In the genomic region with DNA sequence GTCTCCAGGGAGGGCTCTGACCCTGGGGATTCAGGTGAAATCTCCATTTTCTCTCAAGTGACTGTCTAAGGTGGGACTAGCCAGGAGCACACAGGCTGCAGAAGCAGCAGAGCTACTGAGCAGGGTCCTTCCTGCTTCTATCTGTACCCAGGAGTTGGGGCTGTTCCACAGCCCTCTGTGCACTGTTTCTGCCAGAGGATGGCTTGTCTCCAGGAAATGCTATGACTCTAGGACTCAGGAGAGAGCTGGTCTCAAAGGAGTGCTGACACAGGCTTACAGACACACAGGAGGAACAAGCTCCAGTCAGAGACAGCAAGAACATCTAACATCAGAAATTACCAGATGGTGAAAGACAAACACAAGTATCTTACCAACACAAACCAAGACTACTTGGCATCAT, we compare ENCODE assay signal across 24 mouse cellular contexts.
A peak's percentile ranks its signal among the peaks of the same experiment; 100 is the strongest.
DNase-seq lines count a peak whose midpoint lies in the region; ATAC-seq and TF ChIP-seq lines count a peak whose summit lies in the region.
"Had no signal": no experiment of that assay in that cellular context is flagged by ENCODE, and none has a peak within 500 bp of the region (broad histone marks: within the 10 kb centered on the region; RNA-seq: fewer than 3 reads in every experiment).

No protein-coding gene starts in this region.

- no peak for TF ChIP-seq CTCF in heart, adult 2 months (IDR thresholded peaks at IDR 0.05)

- peak in 1 of 2 experiments; percentile 56 for DNase-seq in heart, adult 2 months
- peak; percentile 7 for DNase-seq in kidney, postnatal 10 days
- no peak for DNase-seq in kidney, adult 18-20 months
- peak; percentile 58 to 67 for DNase-seq in heart, postnatal 10 days
- peak; percentile 33 to 36 for DNase-seq in kidney, postnatal 36 days
- DNase-seq: cerebellum, adult 18-20 months; cerebellum, postnatal 25 days; gastrocnemius, adult 2 months; lung, postnatal 36 days; midbrain, embryonic 14.5 days; right cerebral cortex, postnatal 14 days; thymus, adult 2 months; thymus, postnatal 4 days had no signal

- H3K9me3 ChIP-seq in heart, embryonic 11.5 days (replicated peaks; ENCODE audit: control insufficient read depth, low read length): no peaks in the 10 kb centered on the region
- H3K9me3 ChIP-seq: embryonic facial prominence, embryonic 12.5 days; hindbrain, embryonic 13.5 days; liver, embryonic 15.5 days; lung, embryonic 15.5 days; neural tube, embryonic 12.5 days had no signal

- peak overlapping the region; percentile 76 for H3K27ac ChIP-seq in heart, adult 2 months
- H3K27ac ChIP-seq in heart, embryonic 11.5 days (ENCODE audit: low read depth, low read length): no peak overlapping the region
- H3K27ac ChIP-seq: embryonic facial prominence, embryonic 12.5 days; gastrocnemius, adult 2 months; hindbrain, embryonic 13.5 days; liver, embryonic 15.5 days; lung, embryonic 15.5 days; neural tube, embryonic 12.5 days; stomach, postnatal 0 days had no signal

- TF ChIP-seq EP300 in heart, adult 2 months (IDR thresholded peaks at IDR 0.05; ENCODE audit: insufficient read depth, low read depth, low read length): no peak

- H3K4me2 ChIP-seq in heart, embryonic 11.5 days: no peak overlapping the region
- H3K4me2 ChIP-seq: embryonic facial prominence, embryonic 12.5 days; hindbrain, embryonic 13.5 days; liver, embryonic 15.5 days; lung, embryonic 15.5 days; neural tube, embryonic 12.5 days had no signal

- ATAC-seq in heart, embryonic 11.5 days (replicated peaks; ENCODE audit: insufficient number of reproducible peaks, low FRiP score, low TSS enrichment): no peak
- no peak for ATAC-seq in granulocyte monocyte progenitor cell, adult 5-6 weeks (replicated peaks; ENCODE audit: poor library complexity, severe bottlenecking)
- ATAC-seq: activated CD4-positive, CD25-positive, alpha-beta regulatory T cell, adult 4 months; inflammation-experienced regulatory T-cells, adult 6 months had no signal

- no peaks in the 10 kb centered on the region for H3K27me3 ChIP-seq in heart, adult 2 months (ENCODE audit: control insufficient read depth, insufficient read depth, low read length)
- H3K27me3 ChIP-seq in heart, embryonic 11.5 days (ENCODE audit: control insufficient read depth, insufficient read depth, low read length): no peaks in the 10 kb centered on the region
- H3K27me3 ChIP-seq: embryonic facial prominence, embryonic 12.5 days; hindbrain, embryonic 13.5 days; liver, embryonic 15.5 days; lung, embryonic 15.5 days; megakaryocyte, embryonic 14.5 days; neural tube, embryonic 12.5 days had no signal

- H3K4me3 ChIP-seq in heart, adult 2 months: no peak overlapping the region
- H3K4me3 ChIP-seq in heart, embryonic 11.5 days (ENCODE audit: low read depth, low read length): no peak overlapping the region
- H3K4me3 ChIP-seq: embryonic facial prominence, embryonic 12.5 days; gastrocnemius, adult 2 months; hindbrain, embryonic 13.5 days; liver, embryonic 15.5 days; lung, embryonic 15.5 days; megakaryocyte, embryonic 14.5 days; neural tube, embryonic 12.5 days had no signal

- no peaks in the 10 kb centered on the region for H3K36me3 ChIP-seq in heart, adult 2 months (ENCODE audit: control insufficient read depth, insufficient read depth, low read length)
- no peaks in the 10 kb centered on the region for H3K36me3 ChIP-seq in heart, embryonic 11.5 days (ENCODE audit: control insufficient read depth, insufficient read depth, low read length)
- H3K36me3 ChIP-seq: embryonic facial prominence, embryonic 12.5 days; hindbrain, embryonic 13.5 days; liver, embryonic 15.5 days; lung, embryonic 15.5 days; neural tube, embryonic 12.5 days had no signal

- H3K4me1 ChIP-seq in heart, adult 2 months (ENCODE audit: control insufficient read depth, insufficient read depth, low read length): no peaks in the 10 kb centered on the region
- no peaks in the 10 kb centered on the region for H3K4me1 ChIP-seq in heart, embryonic 11.5 days (ENCODE audit: control insufficient read depth, insufficient read depth, low read length)
- H3K4me1 ChIP-seq: embryonic facial prominence, embryonic 12.5 days; hindbrain, embryonic 13.5 days; liver, embryonic 15.5 days; megakaryocyte, embryonic 14.5 days; neural tube, embryonic 12.5 days had no signal

- TF ChIP-seq POLR2A in heart, adult 2 months (IDR thresholded peaks at IDR 0.05; ENCODE audit: insufficient read depth, low read depth, low read length): no peak

- no peaks in the 10 kb centered on the region for H3K79me2 ChIP-seq in heart, adult 2 months (replicated peaks; ENCODE audit: control insufficient read depth, insufficient read depth, low read length)

- H3K9ac ChIP-seq in heart, adult 2 months (ENCODE audit: low read depth, low read length): no peak overlapping the region
- no peak overlapping the region for H3K9ac ChIP-seq in heart, embryonic 11.5 days (ENCODE audit: low read depth, low read length)
- H3K9ac ChIP-seq: embryonic facial prominence, embryonic 12.5 days; hindbrain, embryonic 13.5 days; liver, embryonic 15.5 days; lung, embryonic 15.5 days; neural tube, embryonic 12.5 days had no signal

- intact Hi-C loops in heart, adult 2 months (cut with DNase I): no loop called here
- intact Hi-C loops in heart, postnatal 10 days (cut with DNase I): no loop called here
